Mouse (Mus musculus) neural tube, embryonic 14.5 days (tissue): ENCODE results near the gene Gm20547. TPM values are rescaled to one million over a fixed set of nuclear protein-coding genes. Genes with fewer than 3 reads are reported as not detected.
A peak's percentile ranks its signal among the peaks of the same experiment; 100 is the strongest.

Experiments used
- ATAC-seq: fragments of 200-750 bp; cut with Nextera tagmentation; 2 replicates; pipeline ENCODE4 v1.8.0; 2017; ENCODE audit warnings: low read depth, mild to moderate bottlenecking, moderate TSS enrichment, moderate library complexity
- H3K27ac ChIP-seq: fragments of 300-500 bp; sonication (generic); 2 replicates; pipeline ENCODE4 v1.5.1; 2014; ENCODE audit warnings: low read depth, mild to moderate bottlenecking, control low read depth, low read length, moderate library complexity, mixed read lengths
- H3K27me3 ChIP-seq: fragments of 300-500 bp; sonication (generic); 2 replicates; pipeline ENCODE4 v1.6.1; 2014; ENCODE audit warnings: low read length; ENCODE audit not compliant: control insufficient read depth, insufficient read depth
- H3K36me3 ChIP-seq: fragments of 300-500 bp; sonication (generic); 2 replicates; pipeline ENCODE4 v1.6.1; 2014; ENCODE audit warnings: low read length, mixed read lengths; ENCODE audit not compliant: control insufficient read depth, insufficient read depth
- H3K4me1 ChIP-seq: fragments of 300-500 bp; sonication (generic); 2 replicates; pipeline ENCODE4 v1.6.1; 2014; ENCODE audit warnings: low read length; ENCODE audit not compliant: control insufficient read depth, insufficient read depth
- H3K4me2 ChIP-seq: fragments of 300-500 bp; sonication (generic); 2 replicates; pipeline ENCODE4 v1.6.1; 2014; ENCODE audit warnings: mild to moderate bottlenecking, low read depth, low read length, control low read depth
- H3K4me3 ChIP-seq: fragments of 300-500 bp; sonication (generic); 2 replicates; pipeline ENCODE4 v1.5.1; 2014; ENCODE audit warnings: low read depth, low read length, control low read depth, mixed read lengths
- H3K9ac ChIP-seq: fragments of 300-500 bp; sonication (generic); replicated peaks from 2 replicates; pipeline ENCODE4 v1.6.1; 2014; ENCODE audit warnings: low read depth, mild to moderate bottlenecking, control low read depth, low read length, mixed read lengths
- H3K9me3 ChIP-seq: fragments of 300-500 bp; sonication (generic); 2 replicates; pipeline ENCODE4 v1.6.1; 2016; ENCODE audit warnings: low read length; ENCODE audit not compliant: control insufficient read depth
- WGBS: fragments of 180-500 bp; shearing (Covaris S2); extraction: QIAGEN DNeasy Blood & Tissue Kit; methylation state at CpG from one replicate; pipeline ENCODE4 v1.1.7; 2014; 5-methylcytosine and 5-hydroxymethylcytosine counted together
- polyA plus RNA-seq: library from polyadenylated mRNA; unstranded; fragments of >200 nt; fragmentation: Nextera tagmentation; extraction: Ambion mirVana; gene quantifications from 2 replicates; pipeline ENCODE4 v1.2.1, GENCODE M21; 2014

Gene Gm20547
- polyA plus RNA-seq, 1 experiment from 2014 or later = not detected

DNA sequence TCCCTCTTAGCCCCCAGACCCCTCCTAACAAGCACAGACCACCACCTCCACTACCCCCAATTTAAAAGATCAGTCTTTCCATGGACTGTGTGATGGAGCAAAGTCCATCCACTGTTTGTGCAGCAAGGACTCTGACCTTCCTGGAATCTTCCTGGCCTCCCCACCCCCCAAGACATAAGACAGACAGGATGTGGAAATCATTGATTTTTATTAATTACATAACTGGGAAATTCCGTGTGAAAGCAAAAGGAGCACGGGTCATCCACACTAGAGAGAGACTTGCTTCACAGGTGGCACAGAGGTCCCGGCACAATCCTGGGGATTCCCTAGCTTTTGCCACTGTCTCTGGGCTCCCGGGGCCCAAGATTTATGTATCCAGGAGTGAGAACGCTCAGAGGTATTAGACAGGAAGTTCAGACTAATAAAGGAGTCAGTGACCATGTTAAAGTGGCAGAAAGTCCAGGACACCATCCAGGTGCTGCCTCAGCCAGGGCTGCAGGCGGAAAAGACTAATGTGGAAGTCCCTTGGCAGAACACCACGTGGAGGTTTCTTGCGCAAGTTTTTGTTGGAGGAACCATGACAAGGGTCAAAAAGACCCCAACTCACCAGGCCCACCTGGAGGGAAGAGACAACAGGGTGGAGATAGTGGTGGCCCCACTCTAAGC lies 19.3 kb downstream of the Gm20547 start, which contains the start of gene Cfb:
Cfb (minus strand) TSS at position 103 of the 666 bp plus-strand sequence.
- H3K27me3 ChIP-seq = no peaks in the 10 kb centered on the region
- H3K27ac ChIP-seq = no peak within 1 kb of the TSS; the same call in 1 of the 2 replicates
- no peaks in the 10 kb centered on the region for H3K9me3 ChIP-seq
- no peak within 1 kb of the TSS for H3K4me2 ChIP-seq
- no peaks in the 10 kb centered on the region for H3K36me3 ChIP-seq
- no peak within 1 kb of the TSS for H3K4me3 ChIP-seq
- ATAC-seq = no peak; the same call in 1 of the 2 replicates
- H3K4me1 ChIP-seq = no peaks in the 10 kb centered on the region
- 63% methylated on average over 8 of the region's 8 CpGs for WGBS
- no peak within 1 kb of the TSS for H3K9ac ChIP-seq

DNA sequence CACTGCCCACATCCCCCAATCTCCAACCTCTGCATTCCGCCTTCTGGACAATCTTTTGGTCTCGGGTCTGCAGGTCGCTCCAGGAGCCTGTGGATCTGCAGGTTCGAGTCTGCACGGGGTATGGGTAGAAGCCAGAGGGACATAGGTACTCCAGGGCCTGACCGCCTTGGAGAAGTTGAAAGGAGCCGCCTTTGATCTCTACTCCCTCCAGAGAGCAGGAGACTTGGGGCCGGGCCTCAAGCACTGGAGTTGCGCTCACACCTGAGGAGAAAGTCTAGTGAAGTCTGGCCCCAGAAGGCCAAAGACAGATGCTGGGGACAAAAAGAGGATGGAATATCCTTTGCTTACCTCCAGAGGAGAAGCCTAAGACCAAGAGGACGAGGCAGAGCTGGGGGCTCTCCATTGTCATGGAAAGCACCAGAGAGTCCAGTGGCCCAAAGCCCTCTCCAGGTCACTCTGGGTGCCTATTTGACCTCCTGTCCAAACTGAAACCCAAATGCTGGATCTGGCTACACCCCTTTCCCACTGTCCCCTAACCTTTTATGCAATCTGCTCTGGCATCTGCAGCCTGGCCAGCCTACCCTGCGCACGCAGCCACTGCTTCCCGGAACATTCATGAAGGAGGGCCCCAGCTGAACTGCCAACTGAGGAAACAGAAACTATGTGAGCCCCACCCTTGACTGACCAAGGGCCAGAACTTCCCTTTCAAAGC lies 20.0 kb downstream of the Gm20547 start:
- Histone ChIP-seq H3K27me3 (no peaks in the 10 kb centered on the region), H3K27ac (no peak overlapping the region), H3K9me3 (no peaks in the 10 kb centered on the region), H3K4me2 (no peak overlapping the region), H3K9ac (no peak overlapping the region), H3K36me3 (peaks cover 2% of the 10 kb centered on the region; the same call in 1 of the 2 replicates), H3K4me3 (no peak overlapping the region), H3K4me1 (no peaks in the 10 kb centered on the region)
- no peak for ATAC-seq
- WGBS = 63% methylated on average over 13 of the region's 13 CpGs

DNA sequence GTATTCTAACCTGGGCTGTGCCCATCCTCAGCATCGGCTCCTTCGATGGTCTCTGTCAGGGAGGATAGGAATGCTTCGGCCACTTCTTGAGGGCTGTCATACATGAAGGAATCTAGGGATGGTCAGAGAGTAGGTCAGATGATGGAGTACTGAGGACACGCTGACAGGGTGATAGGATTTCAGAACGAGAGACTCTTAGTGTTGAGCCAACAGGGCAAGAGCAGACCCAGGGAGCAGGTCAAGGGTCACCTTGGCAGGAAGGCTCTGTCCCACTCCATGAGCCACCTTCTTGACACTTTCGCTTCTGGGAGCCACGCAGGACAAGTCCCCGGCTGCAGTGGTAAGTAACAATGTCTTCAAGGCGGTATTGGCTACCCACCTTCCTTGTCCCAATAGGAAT lies 21.3 kb downstream of the Gm20547 start:
- Histone ChIP-seq H3K9me3 (no peaks in the 10 kb centered on the region), H3K9ac (no peak overlapping the region), H3K4me2 (no peak overlapping the region), H3K36me3 (peaks cover 10% of the 10 kb centered on the region; the same call in 1 of the 2 replicates), H3K4me3 (no peak overlapping the region), H3K27me3 (no peaks in the 10 kb centered on the region), H3K27ac (no peak overlapping the region), H3K4me1 (no peaks in the 10 kb centered on the region)
- ATAC-seq = no peak
- WGBS = 92% methylated on average over 9 of the region's 9 CpGs

DNA sequence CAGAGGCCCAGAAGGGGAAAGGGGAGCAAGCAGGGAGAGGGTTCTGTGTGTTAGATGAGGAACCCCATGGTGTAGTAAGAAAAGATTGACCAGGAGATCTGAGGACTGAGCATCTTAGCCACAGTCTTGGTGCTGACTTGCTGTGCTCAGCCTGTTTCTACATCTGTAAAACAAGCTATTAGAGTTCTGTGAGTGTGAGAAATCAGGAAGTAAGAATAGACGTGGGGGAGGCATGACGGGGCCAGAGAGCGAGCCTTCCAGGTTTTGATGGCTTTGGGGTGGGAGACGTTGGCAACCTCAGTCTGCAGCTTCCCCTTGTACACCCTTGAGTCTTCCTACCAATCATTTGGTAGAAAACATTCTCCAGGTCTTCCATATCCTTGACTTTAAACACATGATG lies 23.2 kb downstream of the Gm20547 start:
- H3K9me3 ChIP-seq = no peaks in the 10 kb centered on the region
- 92% methylated on average over 4 of the region's 4 CpGs for WGBS
- H3K4me1 ChIP-seq = no peaks in the 10 kb centered on the region
- H3K4me2 ChIP-seq = no peak overlapping the region
- no peak for ATAC-seq
- no peak overlapping the region for H3K9ac ChIP-seq
- no peak overlapping the region for H3K27ac ChIP-seq
- H3K4me3 ChIP-seq = no peak overlapping the region
- H3K36me3 ChIP-seq = peaks cover 20% of the 10 kb centered on the region; the same call in 1 of the 2 replicates
- no peaks in the 10 kb centered on the region for H3K27me3 ChIP-seq

DNA sequence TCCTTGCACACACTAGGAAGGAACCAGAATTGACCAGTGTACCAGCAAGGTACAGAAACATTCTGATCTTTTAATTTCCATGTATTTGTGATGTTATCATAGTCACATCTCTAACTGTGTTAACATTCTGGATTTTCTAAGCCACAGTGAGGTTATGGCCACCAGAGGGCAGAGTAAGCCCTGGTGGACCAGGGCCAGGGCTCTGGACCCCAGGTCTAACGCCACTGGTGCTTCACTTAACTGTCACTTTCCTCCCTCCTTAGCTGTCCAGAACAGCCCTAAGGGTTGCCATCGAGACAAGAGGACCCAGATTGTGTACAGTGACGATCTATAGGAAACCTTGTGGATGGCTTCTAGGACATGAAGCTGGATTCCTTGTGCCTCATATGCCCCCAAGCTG lies 26.0 kb downstream of the Gm20547 start:
- Histone ChIP-seq H3K4me2 (no peak overlapping the region), H3K4me3 (no peak overlapping the region), H3K27ac (no peak overlapping the region), H3K9me3 (no peaks in the 10 kb centered on the region), H3K36me3 (peaks cover 26% of the 10 kb centered on the region), H3K9ac (no peak overlapping the region), H3K4me1 (peaks cover 9% of the 10 kb centered on the region), H3K27me3 (no peaks in the 10 kb centered on the region)
- ATAC-seq = no peak
- WGBS = 34% methylated on average over 3 of the region's 3 CpGs

DNA sequence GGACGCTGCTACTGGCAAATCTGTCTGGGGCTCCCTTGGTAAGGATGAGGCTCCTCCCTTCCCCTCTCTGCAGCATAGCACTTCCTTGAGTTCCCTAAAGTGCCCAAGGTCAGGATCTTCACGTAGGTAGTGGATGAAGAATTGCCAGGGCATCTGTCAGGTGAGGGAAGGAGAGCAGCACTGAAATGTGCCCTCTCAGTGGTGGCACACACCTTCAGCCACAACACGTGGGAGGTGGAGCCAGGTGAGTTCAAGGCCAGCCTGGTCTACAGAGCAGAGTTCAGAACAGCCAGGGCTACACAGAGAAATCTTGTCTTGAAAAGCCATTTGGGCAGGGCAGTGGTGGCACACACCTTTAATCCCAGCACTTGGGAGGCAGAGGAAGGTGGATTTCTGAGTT lies 27.1 kb downstream of the Gm20547 start:
- H3K4me3 ChIP-seq = no peak overlapping the region
- H3K27me3 ChIP-seq = no peaks in the 10 kb centered on the region
- no peaks in the 10 kb centered on the region for H3K9me3 ChIP-seq
- no peak overlapping the region for H3K9ac ChIP-seq
- H3K36me3 ChIP-seq = peaks cover 26% of the 10 kb centered on the region
- no peak for ATAC-seq
- 85% methylated on average over 3 of the region's 3 CpGs for WGBS
- no peak overlapping the region for H3K27ac ChIP-seq
- H3K4me2 ChIP-seq = no peak overlapping the region
- H3K4me1 ChIP-seq = peaks cover 12% of the 10 kb centered on the region

DNA sequence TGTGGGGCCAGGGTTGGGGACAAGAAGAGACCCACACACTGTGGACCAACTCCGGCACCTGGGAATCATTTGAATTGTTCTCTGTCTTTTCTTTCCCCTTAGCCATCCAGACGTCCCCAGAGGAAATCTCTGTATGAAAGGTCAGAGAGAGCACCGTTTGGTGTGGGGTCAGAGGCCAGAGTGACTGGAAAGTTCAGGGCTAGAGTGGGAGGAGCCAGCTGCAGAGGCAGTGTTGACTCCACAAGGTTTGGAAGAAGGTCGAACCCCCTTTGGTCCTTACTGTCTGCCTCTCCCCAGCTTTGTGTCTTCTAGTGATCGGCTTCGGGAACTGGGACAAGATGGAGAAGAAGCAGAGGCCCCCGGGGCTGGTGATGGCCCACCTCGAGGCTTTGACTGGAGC lies 28.3 kb downstream of the Gm20547 start:
- WGBS = 81% methylated on average over 8 of the region's 8 CpGs
- no peak overlapping the region for H3K4me3 ChIP-seq
- H3K27me3 ChIP-seq = no peaks in the 10 kb centered on the region
- peaks cover 26% of the 10 kb centered on the region for H3K36me3 ChIP-seq
- no peak for ATAC-seq
- no peak overlapping the region for H3K27ac ChIP-seq
- H3K4me2 ChIP-seq = no peak overlapping the region
- H3K4me1 ChIP-seq = peaks cover 18% of the 10 kb centered on the region
- no peaks in the 10 kb centered on the region for H3K9me3 ChIP-seq
- H3K9ac ChIP-seq = no peak overlapping the region

DNA sequence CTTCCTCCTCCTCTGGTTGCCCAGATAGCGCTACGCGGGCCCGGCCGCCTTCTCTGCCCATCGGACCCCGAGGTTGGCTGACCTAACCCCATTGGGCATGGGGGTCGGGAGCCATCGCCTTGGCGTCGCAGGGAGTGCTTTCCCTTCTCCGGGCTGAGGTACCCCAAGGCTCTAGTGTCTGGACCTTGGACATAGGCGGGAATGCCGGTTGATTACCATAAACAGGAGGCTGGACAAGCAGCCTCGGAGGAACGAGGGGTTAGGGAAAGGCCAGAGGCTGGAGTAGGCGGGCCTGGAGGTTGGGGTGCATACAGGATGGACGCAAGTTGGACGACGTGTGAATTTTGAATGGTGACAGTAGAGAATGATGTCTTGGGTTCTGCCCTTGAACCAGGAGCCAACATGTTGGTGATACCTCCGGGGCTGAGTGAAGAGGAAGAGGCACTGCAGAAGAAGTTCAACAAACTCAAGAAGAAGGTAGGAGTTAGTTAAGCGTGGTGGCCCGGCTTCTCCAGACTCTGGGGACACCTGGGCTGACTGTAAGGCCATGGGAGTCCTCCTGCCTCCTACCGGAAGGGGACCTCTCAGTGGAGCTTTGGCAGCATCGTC lies 31.2 kb downstream of the Gm20547 start:
- Histone ChIP-seq H3K36me3 (peaks cover 33% of the 10 kb centered on the region), H3K4me1 (peaks cover 18% of the 10 kb centered on the region), H3K9ac (peak overlapping the region; percentile 86), H3K27ac (peak overlapping the region; percentile 48; the same call in 1 of the 2 replicates), H3K9me3 (no peaks in the 10 kb centered on the region), H3K4me3 (peak overlapping the region; percentile 95), H3K4me2 (peak overlapping the region; percentile 96), H3K27me3 (no peaks in the 10 kb centered on the region)
- no peak; the same call in 1 of the 2 replicates for ATAC-seq
- WGBS = 2% methylated on average over 24 of the region's 25 CpGs
